In the genomic region with DNA sequence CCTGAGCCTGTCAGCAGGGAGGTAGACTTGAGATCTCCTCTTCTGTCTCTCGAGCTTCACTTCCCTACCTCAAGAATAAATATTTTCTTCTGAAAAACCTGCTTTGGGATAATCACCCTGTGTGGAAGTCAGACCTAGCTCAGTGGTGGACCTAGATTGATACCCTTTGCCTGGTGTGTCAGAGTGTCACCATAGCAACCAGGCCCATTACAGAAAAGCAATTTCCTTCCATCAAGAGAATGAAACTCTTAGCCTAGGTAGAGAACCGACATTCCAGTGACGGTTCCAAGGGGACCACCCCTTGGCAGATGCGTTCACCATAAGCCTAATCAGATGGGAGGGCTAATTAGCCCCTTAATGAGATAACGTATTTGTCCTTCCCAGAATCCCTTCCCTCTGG, we compare ENCODE assay signal across 23 mouse cellular contexts.
DNase-seq lines count a peak whose midpoint lies in the region; ATAC-seq and TF ChIP-seq lines count a peak whose summit lies in the region.
"Had no signal": no experiment of that assay in that cellular context is flagged by ENCODE, and none has a peak within 500 bp of the region (broad histone marks: within the 10 kb centered on the region; RNA-seq: fewer than 3 reads in every experiment).

No protein-coding gene starts in this region.

- WGBS in hindbrain, embryonic 15.5 days = 30% methylated on average over 5 of the region's 5 CpGs
- 35% methylated on average over 5 of the region's 5 CpGs for WGBS in hindbrain, embryonic 13.5 days
- WGBS in midbrain, embryonic 16.5 days = 42% methylated on average over 5 of the region's 5 CpGs
- WGBS in midbrain, embryonic 13.5 days = 42% methylated on average over 5 of the region's 5 CpGs

- H3K4me2 ChIP-seq in hindbrain, embryonic 15.5 days = no peak overlapping the region
- no peak overlapping the region for H3K4me2 ChIP-seq in hindbrain, embryonic 13.5 days
- no peak overlapping the region for H3K4me2 ChIP-seq in midbrain, embryonic 16.5 days (ENCODE audit: low read length)
- H3K4me2 ChIP-seq in midbrain, embryonic 13.5 days (replicated peaks) = no peak overlapping the region
- H3K4me2 ChIP-seq: embryonic facial prominence, embryonic 12.5 days; intestine, embryonic 15.5 days had no signal

- no peak overlapping the region for H3K27ac ChIP-seq in hindbrain, embryonic 15.5 days (replicated peaks)
- no peak overlapping the region for H3K27ac ChIP-seq in hindbrain, embryonic 13.5 days
- H3K27ac ChIP-seq in midbrain, embryonic 16.5 days (ENCODE audit: low read length) = no peak overlapping the region
- no peak overlapping the region for H3K27ac ChIP-seq in midbrain, embryonic 13.5 days
- H3K27ac ChIP-seq: embryonic facial prominence, embryonic 12.5 days; heart, embryonic 10.5 days; intestine, embryonic 15.5 days had no signal

- peak; percentile 54; the same call in 1 of the 2 replicates for ATAC-seq in hindbrain, embryonic 15.5 days (ENCODE audit: low FRiP score, low read depth)
- ATAC-seq in hindbrain, embryonic 13.5 days (ENCODE audit: low FRiP score) = no peak
- 0 out of 2 replicates have a peak, but pooled peaks have one; percentile 21 for ATAC-seq in midbrain, embryonic 16.5 days
- ATAC-seq in midbrain, embryonic 13.5 days = no peak
- ATAC-seq: CD4-positive, CD25-positive, alpha-beta regulatory T cell, adult 4 months; intestine, embryonic 15.5 days had no signal

- H3K9ac ChIP-seq in hindbrain, embryonic 15.5 days = no peak overlapping the region
- H3K9ac ChIP-seq in hindbrain, embryonic 13.5 days = no peak overlapping the region
- H3K9ac ChIP-seq in midbrain, embryonic 16.5 days (ENCODE audit: low read depth, low read length) = no peak overlapping the region
- H3K9ac ChIP-seq in midbrain, embryonic 13.5 days (replicated peaks) = no peak overlapping the region
- H3K9ac ChIP-seq: embryonic facial prominence, embryonic 12.5 days; intestine, embryonic 15.5 days had no signal

- peak; percentile 14 for DNase-seq in embryo, embryonic 10.5 days (ENCODE audit: low spot score)
- no peak for DNase-seq in embryo, embryonic 10 days (ENCODE audit: low spot score)
- peak; percentile 50 for DNase-seq in brain, embryonic 14.5 days (ENCODE audit: low read depth)
- DNase-seq in cerebellum, postnatal 25 days = no peak
- DNase-seq: adrenal gland, adult 8-10 months; adrenal gland, postnatal 36 days; B cell, adult 2 months; cerebellum, adult 11 months; cerebellum, adult 8-10 months; cerebellum, postnatal 14 days; gastrocnemius, postnatal 10 days; heart, adult 18-20 months; heart, postnatal 10 days; heart, postnatal 4 days had no signal

- TF ChIP-seq CTCF in brain, embryonic 14.5 days (IDR thresholded peaks at IDR 0.05; ENCODE audit: borderline replicate concordance, extremely low read depth, insufficient read depth, insufficient read length) = no peak

- no peaks in the 10 kb centered on the region for H3K4me1 ChIP-seq in hindbrain, embryonic 15.5 days (replicated peaks)
- peaks cover 6% of the 10 kb centered on the region for H3K4me1 ChIP-seq in hindbrain, embryonic 13.5 days (replicated peaks)
- H3K4me1 ChIP-seq in midbrain, embryonic 16.5 days (ENCODE audit: control insufficient read depth, insufficient read depth, low read length) = no peaks in the 10 kb centered on the region
- H3K4me1 ChIP-seq in midbrain, embryonic 13.5 days (replicated peaks) = 0 out of 2 replicates have a peak, but pooled peaks cover 4% of the 10 kb centered on the region
- H3K4me1 ChIP-seq: intestine, embryonic 15.5 days had no signal

- H3K36me3 ChIP-seq in hindbrain, embryonic 15.5 days = no peaks in the 10 kb centered on the region
- no peaks in the 10 kb centered on the region for H3K36me3 ChIP-seq in hindbrain, embryonic 13.5 days
- H3K36me3 ChIP-seq in midbrain, embryonic 16.5 days (ENCODE audit: control insufficient read depth, insufficient read depth, low read length) = no peaks in the 10 kb centered on the region
- no peaks in the 10 kb centered on the region for H3K36me3 ChIP-seq in midbrain, embryonic 13.5 days
- H3K36me3 ChIP-seq: embryonic facial prominence, embryonic 12.5 days; G1E; heart, embryonic 10.5 days; intestine, embryonic 15.5 days had no signal

- H3K27me3 ChIP-seq in hindbrain, embryonic 15.5 days = no peaks in the 10 kb centered on the region
- H3K27me3 ChIP-seq in hindbrain, embryonic 13.5 days = no peaks in the 10 kb centered on the region
- no peaks in the 10 kb centered on the region for H3K27me3 ChIP-seq in midbrain, embryonic 16.5 days (ENCODE audit: control insufficient read depth, insufficient read depth, low read depth, low read length)
- H3K27me3 ChIP-seq in midbrain, embryonic 13.5 days = no peaks in the 10 kb centered on the region
- H3K27me3 ChIP-seq: embryonic facial prominence, embryonic 12.5 days; intestine, embryonic 15.5 days had no signal

- no peaks in the 10 kb centered on the region for H3K9me3 ChIP-seq in hindbrain, embryonic 15.5 days
- H3K9me3 ChIP-seq in hindbrain, embryonic 13.5 days = no peaks in the 10 kb centered on the region
- H3K9me3 ChIP-seq in midbrain, embryonic 16.5 days (replicated peaks; ENCODE audit: control insufficient read depth, low read length, poor library complexity, severe bottlenecking) = no peaks in the 10 kb centered on the region
- no peaks in the 10 kb centered on the region for H3K9me3 ChIP-seq in midbrain, embryonic 13.5 days
- H3K9me3 ChIP-seq: embryonic facial prominence, embryonic 12.5 days; heart, embryonic 10.5 days; intestine, embryonic 15.5 days had no signal

- TF ChIP-seq POLR2A in brain, embryonic 14.5 days (IDR thresholded peaks at IDR 0.05; ENCODE audit: borderline replicate concordance, extremely low read depth, insufficient read depth, insufficient read length, poor library complexity, severe bottlenecking) = no peak

- no peak overlapping the region for H3K4me3 ChIP-seq in hindbrain, embryonic 15.5 days
- no peak overlapping the region for H3K4me3 ChIP-seq in hindbrain, embryonic 13.5 days
- H3K4me3 ChIP-seq in midbrain, embryonic 16.5 days (ENCODE audit: low read depth, low read length) = no peak overlapping the region
- no peak overlapping the region for H3K4me3 ChIP-seq in midbrain, embryonic 13.5 days (replicated peaks)
- H3K4me3 ChIP-seq: embryonic facial prominence, embryonic 12.5 days; heart, embryonic 10.5 days; intestine, embryonic 15.5 days had no signal

Comparison
In these comparisons a context has a peak if more than half of its experiments do, and no peak if none do; other contexts are left out.
1. DNase-seq: peak in embryo, embryonic 10.5 days (single experiment) and brain, embryonic 14.5 days (single experiment); none in embryo, embryonic 10 days (single experiment) and cerebellum, postnatal 25 days (0 of 2).
2. ATAC-seq: peak in hindbrain, embryonic 15.5 days (single experiment) and midbrain, embryonic 16.5 days (single experiment); none in hindbrain, embryonic 13.5 days (single experiment) and midbrain, embryonic 13.5 days (single experiment).